Mouse (Mus musculus) urinary bladder, adult 18-20 months (tissue): ENCODE data around the gene Krtap1-4.

Source experiments
- DNase-seq, 2 experiments: peaks; one replicate each; pipeline ENCODE4 v3.0.0; 2022; ENCODE audit warnings: low spot score in 2 of 2, mixed read lengths in 2 of 2

Krtap1-4 gene

DNA sequence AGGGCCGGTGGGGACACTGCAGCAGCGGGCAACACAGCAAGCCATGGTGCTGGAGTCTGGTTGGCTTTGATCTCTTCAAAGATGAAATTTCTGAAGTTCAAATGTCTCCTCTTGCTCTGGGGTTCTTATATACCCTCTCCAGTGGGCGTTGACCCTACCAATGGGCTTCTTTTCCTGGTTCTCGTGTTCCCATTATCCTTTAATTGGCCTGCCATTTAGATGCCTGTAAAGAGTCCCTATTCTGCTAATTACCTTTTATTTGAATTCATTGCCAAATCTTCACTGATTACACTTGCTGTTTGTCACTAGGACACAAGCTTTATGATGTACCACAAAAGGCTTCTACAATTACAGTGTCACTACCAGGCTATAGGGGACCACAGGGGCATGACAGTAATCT lies 32.7 kb downstream of the Krtap1-4 start, which contains the start of gene Krtap3-3:
TSS of gene Krtap3-3 (minus strand) at position 101 of the 400 bp plus-strand sequence.
- DNase-seq = no peak

GRCm38 (mm10) chr11:99547892-99548291 lies 35.6 kb downstream of the Krtap1-4 start:
- DNase-seq = no peak

GRCm38 (mm10) chr11:99539721-99540120 lies 43.7 kb downstream of the Krtap1-4 start:
- DNase-seq = no peak
